Mouse (Mus musculus): Measurements from ENCODE around the gene BC052040.

GRCm38 (mm10) chr2:115817959-115818358 is 236.4 kb downstream of the BC052040 start:
- TF ChIP-seq MAFK (IDR thresholded peaks at IDR 0.05; ENCODE audit: insufficient read depth, low read depth, low read length) (no peak), ZC3H11A (IDR thresholded peaks at IDR 0.05; ENCODE audit: borderline replicate concordance, low read depth, low read length) (no peak), HCFC1 (IDR thresholded peaks at IDR 0.05; ENCODE audit: borderline replicate concordance, insufficient read depth, low read length) (no peak), CHD2 (IDR thresholded peaks at IDR 0.05; ENCODE audit: low read depth, low read length) (no peak), ZNF384 (IDR thresholded peaks at IDR 0.05; ENCODE audit: low read depth, low read length) (no peak)
